Mouse (Mus musculus) right cerebral cortex, postnatal 25 days (tissue): Measurements from ENCODE around the gene Cct8.

ENCODE experiments used
- DNase-seq: peaks from one replicate; pipeline ENCODE4 v3.0.0; 2022

The Cct8 gene

DNA sequence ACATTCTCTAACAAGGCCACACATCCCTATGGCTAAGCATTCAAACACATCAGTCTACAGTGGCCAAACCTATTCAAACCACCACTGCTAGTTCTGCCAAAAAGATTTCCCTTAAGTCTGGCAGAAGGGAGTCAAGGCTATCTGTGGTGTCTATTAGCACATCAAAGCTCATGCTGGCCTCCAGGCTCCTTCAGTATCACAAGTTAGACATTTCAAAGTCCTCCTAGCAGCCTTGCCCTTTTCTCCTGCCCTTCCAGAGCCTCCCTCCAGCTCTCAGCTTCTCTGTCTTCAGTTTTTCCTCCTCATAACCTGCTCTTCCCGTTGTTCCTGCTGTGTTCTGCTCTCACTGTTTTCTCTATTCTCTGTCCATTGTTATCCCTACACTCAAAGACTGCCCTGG is 51.6 kb downstream of the Cct8 start:
- DNase-seq: no peak

GRCm38 (mm10) chr16:87443245-87443644 is 52.4 kb downstream of the Cct8 start:
- DNase-seq: no peak

DNA sequence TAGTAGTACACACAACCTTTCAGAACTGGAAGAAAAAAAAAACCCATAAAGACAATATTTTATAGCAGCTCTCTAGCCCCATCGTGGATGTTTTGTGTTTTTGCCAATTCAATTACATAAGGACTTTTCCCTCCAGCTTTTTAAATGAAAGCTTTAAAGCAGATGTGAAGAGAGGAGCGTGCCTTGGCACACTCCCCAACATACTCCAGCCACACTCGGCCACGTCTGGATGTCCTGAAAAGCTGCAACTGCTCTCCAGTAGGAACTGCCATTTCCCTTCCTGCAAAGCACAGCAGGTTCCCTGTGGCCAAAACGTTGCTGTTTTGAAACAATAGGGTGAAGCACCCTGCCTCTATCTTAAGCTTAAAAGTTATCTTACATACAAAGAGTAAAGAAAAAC is 53.4 kb downstream of the Cct8 start:
- no peak for DNase-seq

DNA sequence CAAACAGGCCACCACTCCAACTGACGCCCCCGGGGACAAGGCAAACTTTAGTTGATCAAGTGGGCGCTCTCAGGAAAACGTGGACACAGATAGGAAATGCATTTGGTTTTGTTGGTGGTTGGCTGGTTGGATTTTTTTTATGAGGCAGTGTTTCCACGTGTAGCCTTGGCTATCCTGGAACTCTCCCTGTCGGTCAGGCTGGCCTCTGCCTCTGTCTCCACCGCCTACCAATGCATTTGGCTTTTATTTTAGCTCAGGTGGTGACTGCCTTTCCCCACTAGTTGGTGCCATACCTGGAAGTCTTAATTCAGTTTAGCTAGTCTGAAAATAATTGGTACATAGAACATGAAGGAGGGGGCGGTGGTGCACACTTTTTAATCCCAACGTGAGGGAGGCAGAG is 54.6 kb downstream of the Cct8 start:
- no peak for DNase-seq

GRCm38 (mm10) chr16:87440184-87440686 is 55.4 kb downstream of the Cct8 start, which contains the start of gene Rwdd2b:
Rwdd2b (minus strand) TSS chr16:87440573.
- peak; percentile 94 for DNase-seq

DNA sequence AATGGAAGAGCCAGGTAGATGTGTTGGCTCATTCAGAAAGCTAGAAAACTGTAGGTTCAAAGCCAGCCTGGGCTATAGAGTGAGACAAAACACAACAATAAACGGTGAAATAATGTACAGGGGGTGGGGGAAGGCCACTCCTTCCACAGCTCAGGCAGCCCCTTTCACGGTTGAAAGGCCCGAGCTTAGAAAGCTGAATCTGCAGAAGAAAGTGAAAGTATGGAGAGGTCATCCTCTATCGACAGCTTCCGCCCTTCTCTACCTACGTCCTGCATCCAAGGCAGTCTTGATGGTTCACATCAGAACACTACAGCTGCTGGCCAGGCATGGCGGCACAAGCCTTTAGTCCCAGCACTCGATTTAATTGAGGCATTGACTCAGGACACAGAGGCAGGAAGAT is 57.0 kb downstream of the Cct8 start:
- no peak for DNase-seq

GRCm38 (mm10) chr16:87437096-87437495 is 58.6 kb downstream of the Cct8 start:
- no peak for DNase-seq

DNA sequence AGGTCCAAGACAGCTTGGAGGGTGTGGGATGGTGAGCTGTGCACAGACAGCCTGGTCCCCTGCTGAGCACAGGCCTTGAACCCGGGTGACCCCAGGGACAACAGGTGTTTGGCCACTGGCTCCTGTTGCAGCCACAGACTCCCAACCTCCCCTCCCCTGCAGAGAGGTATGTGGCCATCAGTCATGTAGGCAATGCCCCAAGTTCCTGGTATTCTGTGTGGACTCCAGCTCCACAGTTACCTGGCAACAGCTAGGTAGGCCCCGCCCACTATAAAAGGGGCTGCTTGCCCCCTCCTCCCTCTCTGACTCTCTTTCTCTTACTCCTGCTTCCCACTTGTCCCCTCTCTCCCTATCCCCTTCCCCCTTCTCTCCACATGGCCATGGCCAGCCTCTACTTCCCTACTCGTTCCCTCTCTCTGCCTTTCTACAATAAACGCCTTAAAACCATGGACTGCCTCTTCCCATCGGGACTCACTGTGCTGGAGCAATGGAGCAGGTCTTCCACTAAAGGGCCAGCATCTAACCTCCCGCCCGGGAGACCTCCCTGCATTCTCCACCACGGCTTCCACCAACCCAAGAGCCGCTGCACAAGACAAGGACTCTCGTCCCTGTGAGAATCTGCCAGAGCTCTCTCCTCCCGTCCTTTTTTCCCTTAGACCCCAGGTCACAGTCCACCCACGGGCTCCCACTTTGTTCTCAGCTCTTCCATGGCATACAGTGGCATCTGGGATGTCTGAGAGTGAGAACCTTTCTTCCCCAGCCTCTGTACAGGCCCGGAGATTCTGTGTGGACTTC is 60.1 kb downstream of the Cct8 start:
- DNase-seq: no peak

DNA sequence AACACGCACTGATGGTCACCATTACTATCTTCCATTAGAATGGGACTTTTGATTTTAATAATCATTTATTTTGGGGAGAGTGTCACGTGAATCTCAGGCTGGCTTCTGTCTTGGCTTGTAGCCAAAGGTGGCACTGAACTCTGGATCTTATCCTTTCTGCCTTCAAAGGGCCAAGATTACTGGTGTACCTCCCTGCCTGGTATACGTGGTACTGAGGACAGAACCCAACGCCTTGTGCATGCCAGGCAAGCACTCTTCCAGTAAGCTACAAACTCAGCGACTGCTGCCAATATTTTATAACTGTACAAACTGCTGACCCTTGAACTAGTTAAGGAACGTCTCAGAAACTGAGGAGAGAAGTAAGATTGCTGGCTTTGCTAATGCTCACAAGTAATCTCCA is 60.7 kb downstream of the Cct8 start:
- DNase-seq: no peak

DNA sequence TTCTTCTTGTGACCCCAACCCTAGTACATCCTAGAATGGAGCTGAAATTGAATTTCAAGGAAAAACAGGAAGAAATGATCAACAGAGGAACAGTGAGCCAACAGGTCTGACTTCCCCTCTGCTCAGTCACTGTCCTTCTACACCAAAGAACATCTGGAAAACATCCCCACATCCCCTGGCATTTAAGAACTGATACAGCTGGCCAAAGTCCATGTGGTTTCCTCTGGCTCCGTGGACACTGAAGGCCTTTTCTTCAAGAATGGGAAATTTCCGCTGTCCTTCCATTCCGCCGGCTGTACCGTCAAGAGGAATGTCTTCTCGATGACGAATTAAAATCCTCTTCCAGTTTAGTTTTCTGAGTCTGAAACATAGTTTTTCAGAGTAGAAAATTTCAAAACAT is 61.4 kb downstream of the Cct8 start:
- no peak for DNase-seq
